In genomic region chr1:71946911-71947310, GRCm38 (mm10) we compare ENCODE assay signal across 25 mouse cellular contexts.
DNase-seq lines count a peak whose midpoint lies in the region; ATAC-seq lines count a peak whose summit lies in the region.
"Had no signal": no experiment of that assay in that cellular context is flagged by ENCODE, and none has a peak within 500 bp of the region (broad histone marks: within the 10 kb centered on the region; RNA-seq: fewer than 3 reads in every experiment).

No protein-coding gene starts in this region.

- peak; percentile 32 for DNase-seq in embryonic facial prominence, embryonic 14.5 days (ENCODE audit: low spot score)
- no peak for DNase-seq in embryonic facial prominence, embryonic 10.5 days (ENCODE audit: low spot score)
- DNase-seq in kidney, adult 11 months: no peak
- peak; percentile 56 for DNase-seq in 3T3-L1 (ENCODE audit: low read depth, low spot score)
- peak; percentile 15 for DNase-seq in adipocyte (ENCODE audit: low spot score)
- DNase-seq in hindbrain, embryonic 14.5 days (ENCODE audit: low spot score): no peak
- no peak for DNase-seq in left cerebral cortex, postnatal 14 days (ENCODE audit: low spot score in 2 of 2)
- DNase-seq: adrenal gland, adult 2 months; adrenal gland, postnatal 10 days; adrenal gland, postnatal 25 days; cerebellum, adult 11 months; cerebellum, adult 18-20 months; cerebellum, adult 8-10 months; cerebellum, adult 9-11 months; cerebellum, postnatal 14 days; cerebellum, postnatal 36 days had no signal

- H3K27me3 ChIP-seq in embryonic facial prominence, embryonic 14.5 days (replicated peaks; ENCODE audit: control insufficient read depth, insufficient read depth, low read length): no peaks in the 10 kb centered on the region
- H3K27me3 ChIP-seq in embryonic facial prominence, embryonic 10.5 days (replicated peaks; ENCODE audit: low read depth, poor library complexity, severe bottlenecking): no peaks in the 10 kb centered on the region
- no peaks in the 10 kb centered on the region for H3K27me3 ChIP-seq in kidney, embryonic 16.5 days (ENCODE audit: insufficient read depth, low read length)
- no peaks in the 10 kb centered on the region for H3K27me3 ChIP-seq in hindbrain, embryonic 14.5 days (ENCODE audit: control insufficient read depth, insufficient read depth, low read length)
- H3K27me3 ChIP-seq: embryonic facial prominence, embryonic 13.5 days; forebrain, embryonic 12.5 days; Patski had no signal

- 39% methylated on average over 2 of the region's 2 CpGs for WGBS in embryonic facial prominence, embryonic 14.5 days
- WGBS in embryonic facial prominence, embryonic 10.5 days: 52% methylated on average over 2 of the region's 2 CpGs
- 39% methylated on average over 2 of the region's 2 CpGs for WGBS in kidney, embryonic 16.5 days
- WGBS in hindbrain, embryonic 14.5 days: 80% methylated on average over 2 of the region's 2 CpGs

- H3K4me3 ChIP-seq in embryonic facial prominence, embryonic 14.5 days (ENCODE audit: low read depth, low read length): no peak overlapping the region
- no peak overlapping the region for H3K4me3 ChIP-seq in embryonic facial prominence, embryonic 10.5 days
- no peak overlapping the region for H3K4me3 ChIP-seq in kidney, embryonic 16.5 days (ENCODE audit: low read length)
- no peak overlapping the region for H3K4me3 ChIP-seq in hindbrain, embryonic 14.5 days (replicated peaks; ENCODE audit: low read length)
- H3K4me3 ChIP-seq: embryonic facial prominence, embryonic 13.5 days; erythroblast, embryonic 14.5 days; forebrain, embryonic 10.5 days; forebrain, embryonic 12.5 days had no signal

- H3K36me3 ChIP-seq in embryonic facial prominence, embryonic 14.5 days (ENCODE audit: control insufficient read depth, insufficient read depth, low read length): no peaks in the 10 kb centered on the region
- H3K36me3 ChIP-seq in embryonic facial prominence, embryonic 10.5 days (replicated peaks): no peaks in the 10 kb centered on the region
- H3K36me3 ChIP-seq in kidney, embryonic 16.5 days (ENCODE audit: insufficient read depth, low read length): no peaks in the 10 kb centered on the region
- no peaks in the 10 kb centered on the region for H3K36me3 ChIP-seq in hindbrain, embryonic 14.5 days (replicated peaks; ENCODE audit: control insufficient read depth, insufficient read depth)
- H3K36me3 ChIP-seq: embryonic facial prominence, embryonic 13.5 days; forebrain, embryonic 10.5 days; forebrain, embryonic 12.5 days had no signal

- no peak overlapping the region for H3K9ac ChIP-seq in embryonic facial prominence, embryonic 14.5 days (ENCODE audit: low read depth, low read length)
- H3K9ac ChIP-seq in kidney, embryonic 16.5 days (replicated peaks; ENCODE audit: low read length): no peak overlapping the region
- no peak overlapping the region for H3K9ac ChIP-seq in hindbrain, embryonic 14.5 days
- H3K9ac ChIP-seq: embryonic facial prominence, embryonic 13.5 days; forebrain, embryonic 12.5 days had no signal

- intact Hi-C loops in left cerebral cortex, postnatal 14 days (cut with DNase I): no loop called here

- no peak overlapping the region for H3K27ac ChIP-seq in embryonic facial prominence, embryonic 14.5 days (replicated peaks; ENCODE audit: low read depth, low read length)
- no peak overlapping the region for H3K27ac ChIP-seq in embryonic facial prominence, embryonic 10.5 days (replicated peaks)
- H3K27ac ChIP-seq in kidney, embryonic 16.5 days (ENCODE audit: low read length): peak overlapping the region; percentile 80; the same call in 1 of the 2 replicates
- no peak overlapping the region for H3K27ac ChIP-seq in hindbrain, embryonic 14.5 days
- H3K27ac ChIP-seq: embryonic facial prominence, embryonic 13.5 days; forebrain, embryonic 10.5 days; forebrain, embryonic 12.5 days had no signal

- H3K4me1 ChIP-seq in embryonic facial prominence, embryonic 14.5 days (ENCODE audit: control insufficient read depth, insufficient read depth, low read length): no peaks in the 10 kb centered on the region
- no peaks in the 10 kb centered on the region for H3K4me1 ChIP-seq in embryonic facial prominence, embryonic 10.5 days
- peaks cover 3% of the 10 kb centered on the region; the same call in 1 of the 2 replicates for H3K4me1 ChIP-seq in kidney, embryonic 16.5 days (ENCODE audit: insufficient read depth, low read length)
- H3K4me1 ChIP-seq in hindbrain, embryonic 14.5 days (replicated peaks; ENCODE audit: control insufficient read depth, insufficient read depth, low read length): no peaks in the 10 kb centered on the region
- H3K4me1 ChIP-seq: embryonic facial prominence, embryonic 13.5 days; forebrain, embryonic 10.5 days; forebrain, embryonic 12.5 days had no signal

- no peak for ATAC-seq in embryonic facial prominence, embryonic 14.5 days (ENCODE audit: low read depth)
- no peak for ATAC-seq in kidney, embryonic 16.5 days (ENCODE audit: low FRiP score, low TSS enrichment)
- ATAC-seq in hindbrain, embryonic 14.5 days (ENCODE audit: low FRiP score): no peak
- ATAC-seq: activated CD4-positive, CD25-positive, alpha-beta regulatory T cell, adult 4 months; forebrain, embryonic 14.5 days; forebrain, embryonic 16.5 days had no signal

- no peak overlapping the region for H3K4me2 ChIP-seq in embryonic facial prominence, embryonic 14.5 days (ENCODE audit: low read depth, low read length)
- no peak overlapping the region for H3K4me2 ChIP-seq in kidney, embryonic 16.5 days (replicated peaks; ENCODE audit: low read depth, low read length)
- H3K4me2 ChIP-seq in hindbrain, embryonic 14.5 days (replicated peaks): no peak overlapping the region
- H3K4me2 ChIP-seq: embryonic facial prominence, embryonic 13.5 days; forebrain, embryonic 12.5 days had no signal

- no peaks in the 10 kb centered on the region for H3K9me3 ChIP-seq in embryonic facial prominence, embryonic 14.5 days (ENCODE audit: control insufficient read depth, low read length)
- no peaks in the 10 kb centered on the region for H3K9me3 ChIP-seq in embryonic facial prominence, embryonic 10.5 days
- no peaks in the 10 kb centered on the region for H3K9me3 ChIP-seq in kidney, embryonic 16.5 days (ENCODE audit: low read length)
- H3K9me3 ChIP-seq in hindbrain, embryonic 14.5 days (ENCODE audit: control insufficient read depth, low read length): no peaks in the 10 kb centered on the region
- H3K9me3 ChIP-seq: embryonic facial prominence, embryonic 13.5 days; forebrain, embryonic 10.5 days; forebrain, embryonic 12.5 days had no signal

Comparison
In these comparisons a context has a peak if more than half of its experiments do, and no peak if none do; other contexts are left out.
1. DNase-seq: peak in embryonic facial prominence, embryonic 14.5 days (single experiment), 3T3-L1 (single experiment) and adipocyte (single experiment); none in embryonic facial prominence, embryonic 10.5 days (single experiment), kidney, adult 11 months (single experiment), hindbrain, embryonic 14.5 days (single experiment) and left cerebral cortex, postnatal 14 days (0 of 2).